Mouse (Mus musculus): ENCODE measurements around the gene Cox7a2l.

DNA sequence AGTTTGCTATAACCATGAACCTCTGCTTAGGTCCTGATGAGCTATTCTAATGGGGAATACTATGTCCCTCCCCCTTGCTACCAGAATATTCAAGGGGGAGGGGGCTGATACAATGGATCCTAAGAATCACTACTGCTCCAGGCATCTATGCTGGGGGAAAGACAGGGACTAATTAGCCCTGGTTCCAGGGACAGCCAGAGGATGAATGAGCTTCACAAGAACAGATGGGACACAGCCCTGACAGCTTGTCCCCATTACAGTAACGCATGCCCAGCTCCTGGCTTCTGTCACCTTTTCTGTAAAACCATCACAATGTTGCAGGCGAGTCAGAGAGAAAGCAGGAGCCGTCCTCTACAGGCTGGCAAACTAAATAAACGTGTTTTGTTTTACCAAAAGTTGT lies 48.4 kb upstream of the Cox7a2l start:
- TF ChIP-seq CTCF (IDR thresholded peaks at IDR 0.05; ENCODE audit: borderline replicate concordance, insufficient read depth, low read length), result no peak
- no peak for TF ChIP-seq POLR2A (IDR thresholded peaks at IDR 0.05; ENCODE audit: low read depth, low read length)
